Mouse (Mus musculus): ENCODE data around the gene Camkmt. TPM values are rescaled to one million over a fixed set of nuclear protein-coding genes. Genes with fewer than 3 reads are reported as not detected.

The Camkmt gene
- polyA plus RNA-seq, 1 experiment, result 2.5 TPM

GRCm38 (mm10) chr17:85291601-85292000 is 201.2 kb downstream of the Camkmt start:
- no peak for DNase-seq (ENCODE audit: low read depth)

DNA sequence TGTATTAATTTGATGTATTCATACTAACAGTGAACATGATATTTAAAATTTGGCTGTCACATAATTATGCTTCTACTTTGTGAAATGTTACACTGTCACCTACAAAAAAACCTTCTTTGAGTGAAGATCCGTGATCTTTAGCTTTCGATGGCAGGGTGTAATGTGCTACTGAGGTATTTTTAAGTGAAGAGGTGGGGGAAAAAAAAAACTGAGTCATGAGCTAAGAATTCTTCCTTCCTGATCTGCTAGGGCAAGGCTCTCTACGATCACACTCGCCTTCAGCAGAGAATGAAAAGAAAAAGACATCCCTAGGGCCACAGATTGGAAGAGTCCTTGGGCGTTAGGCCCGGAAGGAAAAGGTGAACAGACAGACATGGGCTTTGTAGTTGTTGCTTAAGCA is 201.9 kb downstream of the Camkmt start:
- DNase-seq (ENCODE audit: low read depth), result no peak

GRCm38 (mm10) chr17:85303686-85304085 is 213.3 kb downstream of the Camkmt start:
- no peak for DNase-seq (ENCODE audit: low read depth)

- no peak for DNase-seq (ENCODE audit: low read depth)
These were observed 218.2 kb downstream of the Camkmt start for GRCm38 (mm10) chr17:85308566-85308965.

GRCm38 (mm10) chr17:85309046-85309445 is 218.7 kb downstream of the Camkmt start:
- DNase-seq (ENCODE audit: low read depth), result no peak

DNA sequence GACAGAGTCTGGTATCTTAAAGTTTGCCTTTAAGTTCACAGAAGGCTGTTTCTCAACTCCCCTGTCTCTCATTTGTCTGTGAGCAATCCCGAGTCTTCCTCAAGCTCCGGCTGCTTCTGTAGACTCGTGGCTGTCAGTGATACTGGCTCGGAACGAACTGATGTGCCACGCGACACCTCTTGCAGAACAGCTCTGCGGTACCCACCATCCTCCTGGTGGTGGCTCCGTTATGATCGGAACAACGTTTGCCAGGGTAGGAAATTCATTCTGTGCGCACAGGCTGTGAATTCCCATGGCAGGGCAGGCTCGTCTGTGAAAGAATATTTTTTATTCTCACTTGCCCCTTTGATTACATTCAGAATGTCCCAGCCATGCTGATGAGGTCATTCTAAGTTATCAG is 221.0 kb downstream of the Camkmt start:
- DNase-seq (ENCODE audit: low read depth), result no peak

DNA sequence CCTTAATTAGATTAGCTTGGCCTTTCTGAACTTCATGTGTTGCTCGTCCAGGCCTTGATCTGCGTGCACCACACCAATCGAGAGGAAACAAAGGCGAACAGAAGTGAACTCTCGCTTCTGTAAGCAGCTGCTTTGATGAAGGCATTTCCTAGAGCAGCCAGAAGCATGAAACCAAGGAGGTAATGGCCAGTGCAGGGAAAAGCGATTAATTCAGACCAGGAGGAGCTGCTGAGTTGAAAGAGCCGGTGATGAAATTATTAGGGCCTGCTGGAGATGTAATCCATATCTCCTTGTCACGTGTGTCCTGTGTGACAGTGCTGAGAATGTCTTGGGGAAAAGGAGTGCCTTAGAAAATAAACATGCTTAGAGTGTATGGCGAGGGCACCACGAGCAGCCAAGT is 228.0 kb downstream of the Camkmt start:
- no peak for DNase-seq (ENCODE audit: low read depth)

DNA sequence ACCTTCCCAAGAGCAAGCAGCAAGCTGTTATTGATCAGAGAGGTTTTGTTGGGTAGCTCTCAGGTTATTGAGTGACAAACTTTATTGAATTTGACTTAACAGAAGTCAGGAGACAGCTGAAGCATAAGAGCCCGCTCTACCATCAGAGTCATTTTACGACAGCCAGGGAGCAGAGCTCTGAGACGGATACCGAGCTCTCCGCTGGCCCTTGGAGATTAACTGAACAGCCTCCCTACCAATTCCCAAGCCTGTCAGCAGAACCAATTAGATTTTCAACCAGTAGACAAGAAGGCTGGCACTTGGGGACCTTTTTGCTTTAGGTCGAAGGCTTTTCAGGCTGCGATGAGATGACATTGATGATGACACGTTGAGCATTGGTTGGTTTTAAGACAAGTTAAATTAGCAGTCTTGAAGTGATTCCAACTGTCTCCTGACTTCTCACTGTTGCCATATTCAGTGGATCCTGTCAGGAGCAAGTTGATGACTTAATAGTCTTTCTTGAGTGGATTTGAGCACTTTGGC is 229.5 kb downstream of the Camkmt start:
- no peak for DNase-seq (ENCODE audit: low read depth)

DNA sequence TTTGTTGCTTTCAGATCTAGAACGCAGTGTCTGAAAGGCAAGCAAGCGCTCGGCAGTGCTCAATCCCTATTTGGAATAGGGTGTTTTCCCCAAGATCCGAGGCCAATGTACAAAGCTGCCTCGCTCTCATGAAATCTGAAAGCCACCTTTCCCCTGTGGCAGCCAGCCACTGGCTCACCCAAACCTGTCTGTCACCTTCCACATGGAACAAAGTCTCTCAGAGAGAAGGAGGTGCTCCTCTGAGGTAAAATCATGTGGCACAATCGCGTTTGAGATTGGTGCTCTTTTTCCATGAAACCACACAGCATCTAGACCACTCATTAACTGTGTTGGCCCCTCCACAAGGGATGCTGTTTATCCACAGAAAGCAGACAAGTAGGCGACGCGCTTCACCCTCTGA is 238.5 kb downstream of the Camkmt start:
- DNase-seq (ENCODE audit: low read depth), result no peak

DNA sequence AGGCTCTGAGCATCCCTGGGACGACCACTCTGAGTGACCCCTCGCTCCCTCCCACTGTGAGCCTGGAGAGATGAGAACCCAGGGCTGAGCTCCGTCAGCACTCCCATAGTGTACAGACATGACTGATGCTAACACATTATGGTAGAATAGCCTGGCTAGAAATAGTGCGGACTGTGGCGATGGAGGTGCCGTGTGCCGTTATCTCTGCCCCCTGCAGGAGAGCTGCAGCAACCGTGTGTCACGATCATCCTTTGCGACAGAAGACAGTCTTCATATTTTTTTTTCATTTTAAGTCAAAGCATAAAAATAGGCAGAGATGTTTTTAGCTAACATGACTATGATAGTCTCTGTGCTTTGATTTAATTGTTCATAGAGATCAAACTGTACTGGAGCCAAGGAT is 245.1 kb downstream of the Camkmt start:
- no peak for DNase-seq (ENCODE audit: low read depth)

- no peak for DNase-seq (ENCODE audit: low read depth)
These were observed 247.3 kb downstream of the Camkmt start for GRCm38 (mm10) chr17:85337666-85338065.

- DNase-seq (ENCODE audit: low read depth), result no peak
These were observed 250.9 kb downstream of the Camkmt start for GRCm38 (mm10) chr17:85341134-85341700.

- no peak for DNase-seq (ENCODE audit: low read depth)
These were observed 252.1 kb downstream of the Camkmt start for GRCm38 (mm10) chr17:85342471-85342870.

GRCm38 (mm10) chr17:85343435-85343834 is 253.1 kb downstream of the Camkmt start:
- no peak for DNase-seq (ENCODE audit: low read depth)

- DNase-seq (ENCODE audit: low read depth), result no peak
These were observed 256.3 kb downstream of the Camkmt start for GRCm38 (mm10) chr17:85346701-85347100.

- DNase-seq (ENCODE audit: low read depth), result no peak
These were observed 259.1 kb downstream of the Camkmt start for GRCm38 (mm10) chr17:85349331-85349935.

- DNase-seq (ENCODE audit: low read depth), result no peak
These were observed 260.9 kb downstream of the Camkmt start for GRCm38 (mm10) chr17:85351301-85351700.

- no peak for DNase-seq (ENCODE audit: low read depth)
These were observed 262.4 kb downstream of the Camkmt start for GRCm38 (mm10) chr17:85352731-85353130.

DNA sequence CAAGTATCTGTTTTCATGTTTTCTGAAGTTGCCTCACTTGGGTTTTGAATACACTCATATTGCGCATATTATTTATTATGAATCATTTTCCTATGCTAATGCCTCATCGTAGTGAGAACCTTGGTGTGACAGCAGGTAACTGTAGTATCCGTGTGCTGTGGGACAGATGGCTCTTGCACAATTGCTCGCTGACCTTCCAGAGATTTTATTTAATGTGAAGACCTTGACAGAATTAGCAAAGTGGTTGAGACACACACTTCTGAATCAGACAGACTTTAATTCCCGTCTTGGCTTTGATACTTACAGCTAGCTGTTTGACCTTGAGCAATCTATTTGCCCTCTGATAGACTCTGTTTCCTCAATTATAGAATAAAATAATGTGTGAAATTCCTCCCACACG is 262.8 kb downstream of the Camkmt start:
- DNase-seq (ENCODE audit: low read depth), result no peak

DNA sequence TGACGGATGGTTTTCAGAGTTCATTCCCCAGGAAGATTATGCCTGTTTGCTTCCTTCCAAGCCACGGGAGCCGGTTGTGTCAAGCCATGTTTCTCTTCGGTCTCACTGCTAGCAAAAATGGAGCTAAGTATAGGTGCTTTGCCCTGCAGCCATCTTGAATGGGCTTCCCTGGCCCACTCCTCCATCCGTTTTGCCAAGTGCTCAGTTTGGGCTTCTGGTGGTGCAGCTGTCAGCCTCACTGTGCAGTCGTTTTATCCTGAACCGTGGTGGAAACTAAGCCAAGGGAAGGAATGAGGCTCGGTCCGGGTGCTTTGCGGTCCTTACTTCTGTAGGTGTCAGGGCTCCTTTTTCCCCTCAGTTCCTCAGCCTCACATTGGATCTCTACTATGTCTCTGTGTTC is 263.3 kb downstream of the Camkmt start:
- DNase-seq (ENCODE audit: low read depth), result no peak

DNA sequence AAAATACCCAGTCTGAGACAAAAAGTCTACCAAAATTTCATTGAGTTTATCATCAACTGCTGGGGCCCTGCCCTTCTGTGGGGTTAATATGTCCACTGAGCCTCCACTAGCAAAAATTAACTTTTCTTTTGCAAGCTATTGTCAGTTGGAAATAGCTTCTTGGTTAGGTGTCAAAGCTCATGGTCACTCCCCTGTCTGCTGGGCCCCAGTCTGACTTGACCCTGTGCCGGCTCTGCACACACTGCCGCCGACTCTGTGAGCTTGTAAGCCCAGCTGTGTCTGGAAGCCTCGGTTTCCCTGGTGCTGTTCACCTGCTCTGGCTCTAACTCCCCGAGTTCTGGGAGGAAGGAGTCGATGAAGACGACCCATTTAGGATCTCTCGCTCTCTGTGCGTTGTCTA is 265.0 kb downstream of the Camkmt start:
- no peak for DNase-seq (ENCODE audit: low read depth)

GRCm38 (mm10) chr17:85361006-85361405 is 270.7 kb downstream of the Camkmt start:
- no peak for DNase-seq (ENCODE audit: low read depth)

- DNase-seq (ENCODE audit: low read depth), result no peak
These were observed 277.0 kb downstream of the Camkmt start for GRCm38 (mm10) chr17:85367319-85367718.

GRCm38 (mm10) chr17:85368776-85369175 is 278.4 kb downstream of the Camkmt start:
- no peak for DNase-seq (ENCODE audit: low read depth)

Data from gonadal fat pad, adult 2 months (tissue).